Mouse (Mus musculus) heart, embryonic 12.5 days (tissue): ENCODE results near the gene Tlr12. TPM values are rescaled to one million over a fixed set of nuclear protein-coding genes. Genes with fewer than 3 reads are reported as not detected.
"Not testable (repeated sequence)": the region's sequence is repeated elsewhere in the genome, so short reads cannot be mapped to it uniquely, and the experiment has no call there.

Source experiments
- ATAC-seq: fragments of 200-750 bp; cut with Nextera tagmentation; 2 replicates; pipeline ENCODE4 v1.8.0; 2017; ENCODE audit warnings: moderate TSS enrichment, moderate library complexity; ENCODE audit not compliant: insufficient number of reproducible peaks, low FRiP score
- H3K27ac ChIP-seq: fragments of 300-500 bp; sonication (generic); 2 replicates; pipeline ENCODE4 v1.5.1; 2016; ENCODE audit warnings: mild to moderate bottlenecking, moderate library complexity; ENCODE audit not compliant: poor library complexity, severe bottlenecking
- H3K27me3 ChIP-seq: fragments of 300-500 bp; sonication (generic); replicated peaks from 2 replicates; pipeline ENCODE4 v1.6.1; 2016; ENCODE audit warnings: mild to moderate bottlenecking, moderate library complexity
- H3K36me3 ChIP-seq: fragments of 300-500 bp; sonication (generic); 2 replicates; pipeline ENCODE4 v1.6.1; 2016; ENCODE audit warnings: mild to moderate bottlenecking, moderate library complexity
- H3K4me1 ChIP-seq: fragments of 300-500 bp; sonication (generic); replicated peaks from 2 replicates; pipeline ENCODE4 v1.6.1; 2016; ENCODE audit warnings: mild to moderate bottlenecking
- H3K4me2 ChIP-seq: fragments of 300-500 bp; sonication (generic); 2 replicates; pipeline ENCODE4 v1.6.1; 2016; ENCODE audit warnings: mild to moderate bottlenecking, moderate library complexity
- H3K4me3 ChIP-seq: fragments of 300-500 bp; sonication (generic); 2 replicates; pipeline ENCODE4 v1.5.1; 2016; ENCODE audit warnings: mild to moderate bottlenecking
- H3K9ac ChIP-seq: fragments of 300-500 bp; sonication (generic); 2 replicates; pipeline ENCODE4 v1.6.1; 2016; ENCODE audit warnings: mild to moderate bottlenecking, moderate library complexity
- H3K9me3 ChIP-seq: fragments of 300-500 bp; sonication (generic); replicated peaks from 2 replicates; pipeline ENCODE4 v1.6.1; 2016; ENCODE audit warnings: mild to moderate bottlenecking, moderate library complexity
- WGBS: fragments of 180-500 bp; shearing (Covaris S2); methylation state at CpG from one replicate; pipeline ENCODE4 v1.1.7; 2016; 5-methylcytosine and 5-hydroxymethylcytosine counted together
- polyA plus RNA-seq: library from polyadenylated mRNA; unstranded; fragments of >200 nt; fragmentation: Nextera tagmentation; extraction: Ambion mirVana; gene quantifications from 2 replicates; pipeline ENCODE4 v1.2.1, GENCODE M21; 2016

Gene Tlr12
- polyA plus RNA-seq, 1 experiment from 2014 or later = 0.22 TPM

DNA sequence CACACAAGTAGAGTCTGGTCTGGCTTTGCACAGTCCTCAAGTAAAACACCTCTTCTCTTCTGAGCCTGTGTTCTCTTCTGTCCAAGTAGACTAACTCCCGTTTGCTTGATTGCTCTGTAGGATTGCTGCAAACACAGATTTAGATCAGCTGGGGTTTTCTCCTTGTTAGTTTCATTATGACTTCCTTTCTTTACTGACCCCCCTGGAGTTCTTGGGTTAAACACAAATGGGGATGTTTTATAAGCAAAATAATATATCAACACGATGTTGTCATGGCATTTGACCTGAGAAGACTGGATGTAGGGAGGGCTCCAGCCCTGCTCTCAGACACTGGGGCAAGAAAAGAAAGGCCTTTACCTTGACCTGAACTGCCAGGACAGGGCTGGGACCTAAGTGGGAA lies 544 bp upstream of the Tlr12 start:
- H3K4me1 ChIP-seq = peaks cover 17% of the 10 kb centered on the region

DNA sequence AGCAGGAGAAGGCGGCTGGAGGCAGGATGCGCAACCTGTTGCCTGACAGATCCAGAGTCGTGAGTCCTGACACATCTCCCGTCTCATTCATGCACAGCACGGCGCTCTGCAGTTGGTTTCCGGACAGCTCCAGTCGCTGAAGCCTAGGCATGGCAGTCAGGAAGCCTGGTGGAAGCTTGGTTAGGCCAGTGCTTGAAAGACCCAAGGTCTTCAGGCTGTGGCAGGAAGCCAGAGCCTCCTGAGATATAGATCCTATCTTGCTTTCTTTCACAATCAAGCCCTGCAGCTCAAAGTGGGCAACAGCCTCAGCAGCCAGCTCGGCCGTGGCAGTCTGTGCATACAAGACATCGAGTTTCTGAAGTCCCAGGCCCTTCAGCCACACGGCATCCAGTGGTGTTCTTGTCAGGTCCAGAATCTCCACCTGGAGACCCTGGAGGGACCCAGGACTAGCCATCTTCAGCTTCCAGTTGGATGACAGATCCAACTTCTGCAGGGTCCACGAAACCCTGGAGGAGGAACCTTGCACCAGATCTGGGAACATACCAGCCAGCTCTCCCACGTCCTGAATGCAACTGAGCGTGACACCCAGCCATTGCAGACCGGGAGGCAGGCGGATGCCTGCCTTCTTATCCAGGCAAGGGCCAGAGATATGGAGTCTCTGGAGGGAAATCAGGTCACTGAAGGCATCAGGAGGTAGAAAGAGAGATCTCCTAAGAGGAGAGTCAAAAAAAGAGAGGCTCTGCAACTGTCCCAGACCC lies 877 bp downstream of the Tlr12 start:
- 38% methylated on average over 17 of the region's 17 CpGs for WGBS
- Histone ChIP-seq H3K4me2 (0 out of 2 replicates have a peak overlapping the region, but pooled peaks have one; percentile 8), H3K4me3 (no peak overlapping the region), H3K4me1 (peaks cover 17% of the 10 kb centered on the region), H3K36me3 (no peaks in the 10 kb centered on the region), H3K9ac (no peak overlapping the region), H3K27me3 (peaks cover 31% of the 10 kb centered on the region), H3K27ac (no peak overlapping the region), H3K9me3 (no peaks in the 10 kb centered on the region)
- ATAC-seq = peak; percentile 38; the same call in 1 of the 2 replicates

More for the DNA sequence above, 544 bp upstream of the Tlr12 start:
- Histone ChIP-seq H3K27ac (no peak overlapping the region), H3K9me3 (no peaks in the 10 kb centered on the region), H3K36me3 (no peaks in the 10 kb centered on the region), H3K4me3 (no peak overlapping the region), H3K9ac (no peak overlapping the region), H3K27me3 (peaks cover 31% of the 10 kb centered on the region), H3K4me2 (no peak overlapping the region)
- 58% methylated on average over 2 of the region's 2 CpGs for WGBS
- ATAC-seq = no peak

DNA sequence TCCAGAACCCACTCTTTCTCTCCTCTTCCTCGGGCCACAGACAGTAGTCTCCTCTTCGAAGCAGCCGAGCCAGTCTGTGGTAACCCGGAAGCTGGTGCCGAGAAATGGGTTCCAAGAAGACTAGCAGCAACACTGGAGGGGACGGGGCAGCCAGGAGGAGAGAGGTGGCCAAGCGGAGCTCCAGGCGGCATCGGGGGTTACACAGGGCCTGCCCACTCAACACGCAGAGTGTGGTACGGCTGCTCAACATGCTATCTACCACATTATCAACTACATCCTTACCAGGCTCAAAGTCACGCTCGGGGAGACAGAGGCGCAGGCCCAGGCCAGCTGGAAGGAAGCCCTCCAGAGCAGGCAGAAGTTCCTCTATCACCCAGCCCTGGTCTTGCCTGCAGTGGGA lies 2.7 kb downstream of the Tlr12 start:
- Histone ChIP-seq H3K4me2 (no peak overlapping the region), H3K4me1 (peaks cover 17% of the 10 kb centered on the region), H3K9me3 (no peaks in the 10 kb centered on the region), H3K27me3 (peaks cover 31% of the 10 kb centered on the region), H3K9ac (no peak overlapping the region), H3K27ac (no peak overlapping the region), H3K36me3 (no peaks in the 10 kb centered on the region), H3K4me3 (no peak overlapping the region)
- 83% methylated on average over 14 of the region's 14 CpGs for WGBS
- no peak for ATAC-seq

DNA sequence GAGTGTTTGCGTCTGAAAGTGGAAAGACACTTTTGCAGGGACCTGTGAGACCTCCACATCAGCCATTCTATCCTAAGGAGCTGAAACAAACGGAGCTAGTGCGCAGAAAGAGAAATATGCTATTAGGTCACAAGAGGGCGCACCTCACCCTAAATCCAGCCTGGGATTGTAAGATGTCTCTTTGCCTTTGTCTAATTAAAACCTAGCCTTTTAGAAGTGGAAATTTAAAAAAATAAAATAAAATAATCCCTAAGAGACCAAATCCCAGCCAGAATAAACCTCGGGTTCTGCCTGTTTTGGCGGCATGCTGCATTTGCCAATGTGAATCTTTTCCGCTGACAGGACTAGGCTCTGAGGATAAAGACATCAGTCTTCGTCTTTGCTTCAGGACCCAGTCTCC lies 5.1 kb downstream of the Tlr12 start:
- 22% methylated on average over 8 of the region's 8 CpGs for WGBS
- ATAC-seq = no peak

DNA sequence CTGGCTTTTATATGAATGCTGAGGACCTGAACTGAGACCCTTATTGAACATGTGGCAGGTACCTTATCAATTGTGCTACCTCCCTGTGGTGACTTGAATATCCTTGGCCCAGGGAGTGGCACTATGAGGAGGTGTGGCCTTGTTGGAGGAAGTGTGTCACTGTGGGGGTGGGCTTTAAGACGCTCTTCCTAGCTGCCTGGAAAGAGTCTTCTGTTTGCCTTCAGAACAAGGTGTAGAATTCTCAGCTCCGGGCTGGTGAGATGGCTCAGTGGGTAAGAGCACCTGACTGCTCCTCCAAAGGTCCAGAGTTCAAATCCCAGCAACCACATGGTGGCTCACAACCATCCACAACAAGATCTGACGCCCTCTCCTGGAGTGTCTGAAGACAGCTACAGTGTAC lies 6.7 kb downstream of the Tlr12 start:
- H3K9ac ChIP-seq = not testable (repeated sequence)

More for the DNA sequence above, 5.1 kb downstream of the Tlr12 start:
- Histone ChIP-seq H3K9ac (no peak overlapping the region), H3K4me2 (no peak overlapping the region), H3K27me3 (peaks cover 31% of the 10 kb centered on the region), H3K4me1 (peaks cover 21% of the 10 kb centered on the region), H3K36me3 (no peaks in the 10 kb centered on the region), H3K9me3 (no peaks in the 10 kb centered on the region), H3K27ac (no peak overlapping the region), H3K4me3 (no peak overlapping the region)

DNA sequence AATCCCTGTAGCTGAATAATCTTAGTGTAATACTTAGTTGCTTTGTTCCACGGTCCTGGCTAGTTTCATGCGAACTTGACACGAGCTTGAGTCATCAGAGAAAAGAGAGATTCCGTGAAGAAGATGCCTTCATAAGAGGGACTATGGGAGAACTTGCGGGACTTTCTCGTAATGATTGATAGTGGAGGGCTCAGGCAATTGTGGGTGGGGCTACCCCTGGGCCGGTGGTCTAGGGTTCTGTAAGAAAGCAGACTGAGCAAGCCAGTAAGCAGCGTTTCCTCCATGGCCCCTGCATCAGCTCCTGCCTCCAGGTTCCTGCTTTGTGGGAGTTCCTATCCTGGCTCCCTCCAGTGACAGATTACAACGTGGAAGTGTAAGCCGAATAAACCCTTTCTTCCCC lies 7.7 kb downstream of the Tlr12 start:
- no peak for ATAC-seq
- H3K36me3 ChIP-seq = no peaks in the 10 kb centered on the region
- no peaks in the 10 kb centered on the region for H3K9me3 ChIP-seq
- peaks cover 12% of the 10 kb centered on the region for H3K27me3 ChIP-seq
- no peak overlapping the region for H3K9ac ChIP-seq
- H3K4me2 ChIP-seq = peak overlapping the region; percentile 34
- no peak overlapping the region for H3K27ac ChIP-seq
- peak overlapping the region; percentile 77 for H3K4me3 ChIP-seq
- peaks cover 10% of the 10 kb centered on the region for H3K4me1 ChIP-seq
- WGBS = 27% methylated on average over 10 of the region's 10 CpGs

More for the DNA sequence above, 6.7 kb downstream of the Tlr12 start:
- H3K36me3 ChIP-seq, H3K4me2 ChIP-seq, ATAC-seq, H3K9me3 ChIP-seq, H3K4me3 ChIP-seq, H3K4me1 ChIP-seq, H3K27ac ChIP-seq: not testable (repeated sequence)
- 74% methylated on average over 3 of the region's 3 CpGs for WGBS
- H3K27me3 ChIP-seq = peaks cover 22% of the 10 kb centered on the region

DNA sequence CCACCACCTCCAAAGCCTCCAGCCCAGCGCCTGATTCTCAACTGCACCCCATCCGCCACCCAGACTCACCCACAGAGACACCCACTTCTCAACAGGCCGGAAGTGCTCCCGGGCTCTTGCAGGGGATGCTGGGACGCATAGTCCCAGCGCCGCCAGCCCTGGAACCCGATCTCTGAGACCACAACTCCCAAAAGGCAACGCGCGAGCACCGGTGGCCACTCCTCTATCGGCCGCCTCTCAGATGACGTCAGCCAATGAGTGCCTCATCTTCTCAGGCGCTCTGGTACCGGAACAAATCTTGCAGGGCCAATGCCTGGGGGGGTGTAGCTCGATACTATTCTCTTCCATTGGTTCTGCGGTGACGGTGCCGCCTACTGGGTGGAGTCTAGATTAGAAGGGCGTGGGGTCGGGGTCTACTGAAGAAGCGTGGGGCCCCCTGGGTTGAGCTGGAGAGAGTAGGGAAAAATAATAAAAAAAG lies 8.5 kb downstream of the Tlr12 start, which contains the start of gene Zscan20:
TSS of gene Zscan20 (minus strand) at position 174 of the 478 bp plus-strand sequence.
- peak within 1 kb of the TSS; percentile 82 for H3K9ac ChIP-seq
- under 1% methylated on average over 24 of the region's 24 CpGs for WGBS
- peak; percentile 97 for ATAC-seq
- peaks cover 10% of the 10 kb centered on the region for H3K4me1 ChIP-seq
- peak within 1 kb of the TSS; percentile 10; the same call in 1 of the 2 replicates for H3K27ac ChIP-seq
- H3K36me3 ChIP-seq = no peaks in the 10 kb centered on the region
- peak within 1 kb of the TSS; percentile 76 for H3K4me2 ChIP-seq
- H3K27me3 ChIP-seq = peaks cover 6% of the 10 kb centered on the region
- H3K4me3 ChIP-seq = peak within 1 kb of the TSS; percentile 77
- H3K9me3 ChIP-seq = no peaks in the 10 kb centered on the region

DNA sequence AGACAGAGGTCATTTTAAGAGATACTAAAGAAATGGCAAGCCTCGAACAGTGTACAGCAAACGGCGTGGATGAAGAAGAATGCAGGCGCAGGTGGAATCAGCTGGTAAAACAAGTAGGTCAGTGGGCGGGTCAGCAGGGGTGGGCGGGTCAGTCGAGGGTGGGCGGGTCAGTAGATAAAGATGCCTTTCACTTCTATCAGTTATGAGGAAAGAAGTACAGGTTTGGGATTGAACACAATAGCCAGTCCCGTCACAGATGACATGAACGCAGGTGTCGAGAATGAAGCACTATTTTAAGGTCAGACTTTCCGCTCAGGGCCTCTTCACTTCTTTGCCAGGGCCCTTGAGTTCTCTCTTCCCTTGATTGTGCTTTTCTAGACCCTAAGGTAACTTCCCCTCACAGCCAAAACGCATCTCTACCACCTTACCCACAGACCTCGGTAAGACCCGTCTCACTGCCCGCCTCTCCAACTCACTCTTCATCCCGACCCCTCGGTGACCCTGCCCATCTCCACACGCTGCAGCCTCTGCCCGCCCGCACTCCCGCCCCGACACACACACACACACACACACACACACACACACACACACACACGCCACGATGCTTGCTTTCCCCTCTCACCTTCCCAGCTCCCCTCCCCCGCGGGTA lies 9.0 kb downstream of the Tlr12 start:
- H3K36me3 ChIP-seq = peaks cover 3% of the 10 kb centered on the region
- peak; percentile 56 for ATAC-seq
- peak overlapping the region; percentile 77 for H3K4me3 ChIP-seq
- WGBS = 10% methylated on average over 26 of the region's 27 CpGs
- no peaks in the 10 kb centered on the region for H3K9me3 ChIP-seq
- H3K27me3 ChIP-seq = peaks cover under 1% of the 10 kb centered on the region; the same call in 1 of the 2 replicates
- peak overlapping the region; percentile 76 for H3K4me2 ChIP-seq
- peaks cover 10% of the 10 kb centered on the region for H3K4me1 ChIP-seq
- peak overlapping the region; percentile 10; the same call in 1 of the 2 replicates for H3K27ac ChIP-seq
- H3K9ac ChIP-seq = peak overlapping the region; percentile 82

DNA sequence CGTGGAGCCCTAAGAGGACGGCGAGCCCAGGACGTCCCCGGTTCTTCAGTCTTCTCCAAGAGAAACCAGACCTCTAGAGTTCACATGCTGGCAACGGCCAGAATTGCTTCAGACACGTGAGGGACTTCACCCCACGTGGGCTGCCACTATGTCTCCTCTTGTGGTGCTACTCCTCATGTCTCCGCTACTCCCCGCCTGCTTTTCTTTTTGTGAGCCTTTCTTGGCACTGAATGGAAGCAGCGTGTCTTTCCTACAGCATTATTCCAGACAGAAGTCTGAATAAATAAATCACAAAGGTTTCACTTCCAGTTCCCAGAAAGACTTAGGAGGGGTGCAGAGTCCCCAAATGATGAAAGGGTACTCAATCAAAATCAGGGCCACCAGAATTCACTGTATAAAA lies 10.8 kb downstream of the Tlr12 start:
- H3K9me3 ChIP-seq = no peaks in the 10 kb centered on the region
- H3K4me2 ChIP-seq = peak overlapping the region; percentile 11; the same call in 1 of the 2 replicates
- no peak overlapping the region for H3K9ac ChIP-seq
- no peaks in the 10 kb centered on the region for H3K27me3 ChIP-seq
- 85% methylated on average over 11 of the region's 11 CpGs for WGBS
- H3K4me3 ChIP-seq = no peak overlapping the region
- H3K4me1 ChIP-seq = peaks cover 10% of the 10 kb centered on the region
- H3K27ac ChIP-seq = no peak overlapping the region; the same call in 1 of the 2 replicates
- ATAC-seq = no peak
- H3K36me3 ChIP-seq = peaks cover 21% of the 10 kb centered on the region

DNA sequence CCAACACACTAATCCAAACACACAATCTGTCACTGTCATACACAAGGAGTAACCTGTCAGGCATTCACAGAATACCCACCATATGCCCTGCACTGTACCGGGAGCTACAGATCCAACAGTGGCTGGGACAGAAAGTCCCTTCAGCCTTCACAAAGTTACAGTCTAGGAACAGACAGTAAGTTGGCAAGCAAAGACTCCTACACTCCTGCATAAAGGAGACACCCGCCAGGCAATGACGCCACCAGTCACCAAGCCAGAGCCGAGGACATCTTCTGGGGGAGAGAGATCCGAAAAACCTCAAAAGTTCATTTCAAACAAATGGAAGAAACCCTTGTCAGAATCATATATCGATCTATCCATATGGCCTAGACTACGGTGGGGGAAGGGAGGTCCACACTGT lies 11.8 kb downstream of the Tlr12 start:
- WGBS = 94% methylated on average over 7 of the region's 7 CpGs
- H3K27me3 ChIP-seq = no peaks in the 10 kb centered on the region
- H3K9ac ChIP-seq = no peak overlapping the region
- H3K36me3 ChIP-seq = peaks cover 26% of the 10 kb centered on the region
- H3K27ac ChIP-seq = no peak overlapping the region
- peaks cover 10% of the 10 kb centered on the region for H3K4me1 ChIP-seq
- no peaks in the 10 kb centered on the region for H3K9me3 ChIP-seq
- H3K4me2 ChIP-seq = no peak overlapping the region
- ATAC-seq = no peak
- H3K4me3 ChIP-seq = no peak overlapping the region

DNA sequence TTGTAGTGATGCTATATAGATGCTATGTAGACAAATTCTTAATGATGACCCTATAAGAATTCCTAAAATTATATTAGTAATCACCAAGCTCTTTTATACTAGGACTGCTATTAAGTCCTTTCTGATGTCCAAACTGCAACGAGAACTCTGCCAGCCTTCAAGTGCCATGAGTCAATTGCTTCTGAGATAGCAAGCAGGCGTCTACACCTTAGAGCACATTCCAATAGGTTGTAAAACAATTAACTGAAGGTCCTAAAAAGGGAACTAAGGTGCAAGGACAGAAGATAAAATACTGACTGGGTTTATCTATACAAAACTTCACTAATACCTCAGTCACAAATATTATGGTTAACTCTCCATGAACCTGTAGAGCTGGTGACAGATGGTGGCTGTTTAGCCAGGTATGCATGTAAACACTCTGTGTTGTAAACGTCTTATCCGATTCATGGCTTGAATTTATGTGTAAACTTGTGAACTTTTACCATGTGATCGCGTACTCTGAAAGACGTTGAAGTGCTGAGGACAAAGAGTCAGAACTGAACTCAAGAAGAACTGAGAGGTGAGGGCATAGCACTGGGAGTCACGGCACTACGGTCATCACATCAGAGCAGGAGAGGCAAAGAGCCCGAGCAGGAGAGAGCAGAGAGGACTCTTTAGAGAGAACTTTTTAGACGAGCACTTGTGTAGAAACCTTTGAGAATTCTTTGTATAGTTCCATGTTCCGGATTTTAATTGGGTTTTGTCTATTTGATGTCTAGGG lies 20.4 kb downstream of the Tlr12 start:
- no peak overlapping the region for H3K9ac ChIP-seq
- peaks cover 22% of the 10 kb centered on the region for H3K36me3 ChIP-seq
- H3K9me3 ChIP-seq = no peaks in the 10 kb centered on the region
- H3K4me1 ChIP-seq = no peaks in the 10 kb centered on the region
- no peak overlapping the region for H3K4me2 ChIP-seq
- no peaks in the 10 kb centered on the region for H3K27me3 ChIP-seq
- no peak overlapping the region for H3K4me3 ChIP-seq
- no peak overlapping the region for H3K27ac ChIP-seq
- 75% methylated on average over 12 of the region's 12 CpGs for WGBS
- ATAC-seq = no peak
